Mouse (Mus musculus) gastrocnemius, postnatal 25 days (tissue): ENCODE data around the gene 4932415D10Rik. TPM values are rescaled to one million over a fixed set of nuclear protein-coding genes. Genes with fewer than 3 reads are reported as not detected.
A peak's percentile ranks its signal among the peaks of the same experiment; 100 is the strongest.

Experiments
- DNase-seq: peaks from one replicate; pipeline ENCODE4 v3.0.0; 2022
- long read RNA-seq, 2 experiments: library from polyadenylated mRNA; stranded (forward); transcript quantifications; one replicate each; pipeline ENCODE4 v2.0.0; 2021
- total RNA-seq, 2 experiments: library from RNA; stranded (reverse); gene quantifications; 1 replicate in 1 of 2; 2 replicates in 1 of 2; pipeline ENCODE4 v1.2.3; 2021

The 4932415D10Rik gene
- not detected for total RNA-seq
- long read RNA-seq, experiment 1: 0 reads
- long read RNA-seq, experiment 2: 0 reads

- DNase-seq: no peak
Measured at GRCm38 (mm10) chr10:82316482-82316881, at the start of gene 4932415D10Rik. Gene 4932415D10Rik, minus strand, starts transcription at chr10:82316582.

DNA sequence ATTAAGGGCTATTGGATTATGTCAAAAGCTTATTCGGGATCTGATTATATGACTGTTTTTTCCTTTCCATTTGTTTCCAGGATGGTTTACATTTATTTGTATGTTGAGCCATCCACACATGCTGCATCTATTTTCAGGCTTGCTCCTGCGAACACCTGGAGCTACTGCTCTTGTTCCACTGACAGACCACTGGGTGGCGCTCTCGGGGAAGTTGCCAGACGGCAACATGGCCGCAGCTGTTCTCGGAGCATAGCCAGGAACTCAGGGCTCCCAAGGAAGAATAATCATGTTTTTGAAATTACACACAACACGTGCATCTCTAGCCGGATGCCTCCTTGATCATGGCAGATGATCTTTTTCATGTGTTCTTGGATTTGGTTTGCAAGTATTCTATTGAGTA lies 45.5 kb upstream of the 4932415D10Rik start:
- DNase-seq: no peak

GRCm38 (mm10) chr10:82355401-82355800 lies 39.0 kb upstream of the 4932415D10Rik start:
- no peak for DNase-seq

DNA sequence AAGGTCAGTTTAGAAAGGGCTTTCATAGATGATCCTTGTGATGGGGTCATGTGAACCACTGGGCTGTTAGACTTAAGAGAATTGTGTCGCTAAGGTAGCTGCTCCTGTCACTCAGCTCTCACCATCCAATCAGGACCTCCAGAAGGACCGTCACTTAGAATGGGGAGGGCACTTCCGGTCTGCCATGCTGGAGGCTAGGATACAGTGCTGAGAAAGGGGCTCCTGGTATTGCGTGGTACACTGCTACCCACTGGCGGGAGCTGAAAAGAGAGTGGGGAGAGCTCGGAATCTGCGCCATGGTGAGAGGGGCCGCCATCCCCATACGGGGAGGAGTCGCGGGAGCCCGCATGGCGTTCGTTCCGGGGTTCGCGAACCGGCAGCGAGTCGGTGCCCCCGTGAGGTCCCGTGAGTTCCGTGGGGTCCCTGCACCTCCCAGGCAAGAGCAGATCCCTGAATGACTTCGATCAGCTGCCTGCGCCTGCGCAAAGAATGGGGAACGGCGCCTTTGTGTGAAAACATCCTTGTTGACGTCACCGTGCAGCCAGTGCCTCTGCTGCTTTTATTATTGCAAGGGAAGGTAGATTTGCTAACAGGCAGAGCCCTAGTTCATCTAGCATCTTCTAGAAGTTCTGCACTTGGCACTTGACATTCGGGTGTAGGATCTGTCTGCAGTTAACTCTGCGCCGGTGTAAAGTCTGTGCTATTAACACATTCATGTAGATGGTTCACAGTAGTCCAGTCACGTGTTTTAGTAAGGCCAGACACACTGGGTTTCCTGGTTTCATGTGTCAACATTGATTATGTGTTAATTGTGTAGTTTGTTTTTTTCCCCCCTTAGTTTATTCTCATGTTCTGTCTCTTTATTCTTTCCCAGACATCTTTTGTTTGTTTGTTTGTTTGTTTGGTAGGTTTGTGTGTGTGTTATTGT lies 38.0 kb upstream of the 4932415D10Rik start, which contains the start of gene Gm4924:
Gene Gm4924 (plus strand): TSS at position 173 of the 928 bp plus-strand sequence.
- peak; percentile 67 for DNase-seq

DNA sequence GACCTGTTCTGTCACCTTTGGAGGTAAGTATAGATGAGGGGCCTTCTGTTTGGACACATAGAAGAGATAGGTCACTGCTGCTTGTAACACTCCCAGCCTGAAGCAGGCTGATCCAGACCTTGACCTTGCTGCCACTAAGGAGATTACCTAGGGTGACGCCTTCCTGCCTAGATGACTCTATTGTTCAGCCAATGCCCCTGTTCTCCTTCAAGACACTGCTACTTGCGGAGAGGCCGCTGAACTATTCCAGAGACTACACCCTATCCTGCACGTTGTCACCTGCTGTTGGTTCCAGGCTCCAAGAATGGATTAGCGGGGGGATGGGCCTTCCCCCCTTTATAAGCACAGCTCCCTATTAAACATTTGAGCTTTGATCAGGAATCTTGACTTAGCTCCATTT lies 13.4 kb upstream of the 4932415D10Rik start:
- no peak for DNase-seq

DNA sequence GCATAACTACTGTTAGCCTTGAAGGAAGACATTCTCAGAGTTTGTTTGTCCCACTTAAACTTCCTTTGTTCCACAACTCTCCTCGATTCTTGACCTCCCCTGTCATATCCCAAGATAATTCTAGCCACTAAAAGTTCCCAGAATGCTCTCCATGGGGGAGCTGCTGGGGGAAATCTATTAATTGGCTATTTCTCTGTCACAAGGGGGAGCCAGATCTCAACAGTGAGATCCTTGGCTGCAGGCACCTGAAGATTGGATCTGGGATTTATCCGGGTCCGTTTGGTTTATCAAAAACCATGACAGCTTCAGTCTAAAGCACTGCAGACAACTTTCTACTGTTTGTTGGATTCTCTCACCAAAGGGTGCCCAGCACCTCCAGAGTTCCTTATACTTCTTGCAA lies 3.8 kb upstream of the 4932415D10Rik start:
- DNase-seq: no peak

DNA sequence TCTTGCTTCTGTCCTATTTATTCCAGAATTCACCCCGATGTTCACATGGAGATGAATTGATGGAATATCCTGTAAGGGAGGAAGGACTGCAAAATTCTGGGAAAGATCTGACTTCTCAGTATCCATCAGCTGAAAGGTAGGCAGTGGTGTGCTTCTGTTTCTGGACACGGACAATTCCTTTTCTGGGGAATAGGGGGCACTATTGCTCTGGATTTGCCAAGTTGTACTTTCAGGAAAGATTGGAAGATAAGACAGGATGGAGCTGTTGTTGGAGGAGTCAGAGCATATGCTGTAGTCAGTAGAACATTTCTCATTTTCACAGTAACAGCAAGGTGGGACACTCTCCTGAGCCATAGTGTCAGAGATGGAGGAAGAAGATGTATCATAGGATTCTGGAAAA lies 19.9 kb downstream of the 4932415D10Rik start:
- no peak for DNase-seq

- DNase-seq: no peak
Measured at GRCm38 (mm10) chr10:82257331-82257730, 59.1 kb downstream of the 4932415D10Rik start.

DNA sequence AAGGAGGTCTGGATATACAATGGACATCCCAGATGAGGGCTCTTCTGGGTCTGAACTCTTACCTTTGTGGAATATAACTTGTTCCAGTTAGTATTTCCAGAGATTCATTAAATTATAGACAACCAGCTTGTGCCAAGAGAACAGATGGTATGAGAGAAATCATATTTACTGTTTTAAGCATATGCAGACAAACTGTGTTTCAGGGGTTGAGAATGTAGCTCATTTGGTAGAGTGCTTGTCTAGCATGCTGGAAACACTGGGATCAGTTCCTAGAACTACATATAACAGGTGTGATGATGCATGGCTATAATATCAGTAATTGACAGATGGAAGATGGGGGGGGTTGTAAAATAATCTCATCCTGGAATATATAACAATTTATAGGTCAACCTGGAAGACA lies 71.4 kb downstream of the 4932415D10Rik start:
- DNase-seq: no peak

- no peak for DNase-seq
Measured at GRCm38 (mm10) chr10:82241401-82241788, 75.0 kb downstream of the 4932415D10Rik start.

- DNase-seq: peak; percentile 72
Measured at GRCm38 (mm10) chr10:82240742-82241400, 75.5 kb downstream of the 4932415D10Rik start, which contains the start of gene Zfp938. Gene Zfp938, minus strand, starts transcription at chr10:82241280.

Other genes starting within 250 kb of the 4932415D10Rik start
- 1 to 10 TPM in 1 of 2 experiments, under 1 TPM in 1; 0.88 to 1.2 TPM for gene BC024063, start 233.2 kb downstream of the 4932415D10Rik start, total RNA-seq
- 1 to 10 TPM in 1 of 2 experiments, under 1 TPM in 1; 0.99 to 1.2 TPM for gene AU041133, start 188.6 kb downstream of the 4932415D10Rik start, total RNA-seq
- gene Zfp938, start 75.3 kb downstream of the 4932415D10Rik start, total RNA-seq: 1 to 10 TPM; 4.2 to 4.5 TPM
- gene Gm4924, start 37.7 kb upstream of the 4932415D10Rik start, total RNA-seq: 1 to 10 TPM; 1.0 to 1.1 TPM
- not detected for gene Gm1553, start 176.0 kb upstream of the 4932415D10Rik start, total RNA-seq